Mouse (Mus musculus): ENCODE measurements at regions not wholly inside any gene's neighbourhood (a gene's known extent, or its start where the extent isn't known, plus 50 kb on each side); places are given as distances from the start of the nearest gene placed in this dataset.

- no peak for DNase-seq (ENCODE audit: low spot score)
These were observed 179.4 kb downstream of the Qdpr start for GRCm38 (mm10) chr5:45270679-45271078.

DNA sequence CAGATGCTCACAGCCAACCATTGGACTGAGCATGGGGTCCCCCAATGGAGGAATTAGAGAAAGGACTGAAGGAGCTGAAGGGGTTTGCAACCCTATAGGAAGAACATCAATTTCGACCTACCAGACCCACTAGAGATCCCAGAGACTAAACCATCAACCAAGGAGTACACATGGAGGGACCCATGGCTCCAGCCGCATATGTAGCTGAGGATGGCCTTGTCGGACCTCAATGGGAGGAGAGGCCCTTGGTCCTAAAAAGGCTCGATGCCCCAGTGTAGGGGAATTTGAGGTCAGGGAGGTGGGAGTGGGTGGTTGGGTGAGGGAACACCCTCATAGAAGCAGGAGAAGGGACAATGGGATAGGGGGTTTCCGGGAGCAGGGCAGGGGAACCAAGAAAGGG, 180.6 kb downstream of the Qdpr start:
- no peak for DNase-seq (ENCODE audit: low spot score)

- no peak for DNase-seq (ENCODE audit: low spot score)
These were observed 183.1 kb downstream of the Qdpr start for GRCm38 (mm10) chr5:45266914-45267313.

GRCm38 (mm10) chr5:45258486-45258885, 191.6 kb downstream of the Qdpr start:
- DNase-seq (ENCODE audit: low spot score): no peak

DNA sequence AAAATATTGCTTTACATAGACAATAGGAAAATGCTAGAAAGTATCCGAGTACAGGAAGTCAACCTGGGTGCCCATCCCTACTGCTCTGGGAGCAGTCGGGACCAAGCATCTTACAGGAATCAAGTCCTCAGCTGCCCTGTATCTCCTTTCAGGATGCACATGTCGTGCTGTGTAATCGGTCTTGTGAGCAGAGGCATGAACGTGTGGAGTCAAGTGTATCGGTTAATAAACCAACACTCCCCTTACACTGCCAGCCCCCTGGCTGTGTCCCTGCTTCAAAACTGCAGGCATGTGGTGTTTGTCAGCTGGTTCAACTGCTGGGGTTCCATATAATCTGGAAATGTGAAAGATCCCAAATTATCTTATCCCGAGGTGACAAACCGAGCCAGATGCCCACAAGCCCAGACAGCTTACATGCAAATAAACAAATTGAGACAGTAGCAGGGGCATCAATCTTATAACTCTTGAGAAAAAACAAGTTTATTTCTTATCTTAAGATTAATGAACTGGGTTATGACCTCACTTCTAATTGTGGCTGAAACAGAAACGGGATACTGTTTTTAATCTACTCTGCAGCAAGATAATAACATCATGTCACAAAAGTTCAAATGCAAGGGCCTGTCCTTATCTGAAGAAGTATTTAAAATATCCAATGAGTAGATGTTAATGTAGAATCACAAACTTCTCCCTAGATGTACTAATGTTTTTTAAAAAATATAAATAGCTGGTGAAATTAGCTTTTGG, 193.6 kb downstream of the Qdpr start:
- no peak for DNase-seq (ENCODE audit: low spot score)

DNA sequence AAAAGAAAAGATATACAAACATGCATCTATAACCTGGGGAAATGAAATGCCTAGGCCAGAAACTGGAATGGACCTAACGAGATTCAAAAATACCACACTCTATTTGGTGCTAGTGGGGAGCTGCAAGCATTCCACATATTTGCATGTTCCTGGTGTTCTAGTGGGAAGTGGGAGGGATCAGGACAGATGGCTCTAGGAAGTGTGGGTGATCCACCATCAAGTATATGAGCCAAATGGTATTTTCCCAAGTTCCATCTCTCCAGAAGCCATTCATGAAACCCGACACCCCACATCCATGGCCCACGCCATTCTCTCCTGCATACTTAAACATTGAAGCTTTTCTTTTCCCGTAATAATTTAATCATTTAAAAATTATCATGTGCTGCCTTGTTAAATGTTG, 218.2 kb downstream of the Qdpr start:
- no peak for DNase-seq (ENCODE audit: low spot score)

- no peak for DNase-seq (ENCODE audit: low spot score)
These were observed 219.9 kb downstream of the Qdpr start for GRCm38 (mm10) chr5:45230097-45230496.

- no peak for DNase-seq (ENCODE audit: low spot score)
These were observed 220.6 kb downstream of the Qdpr start for GRCm38 (mm10) chr5:45229477-45229876.

DNA sequence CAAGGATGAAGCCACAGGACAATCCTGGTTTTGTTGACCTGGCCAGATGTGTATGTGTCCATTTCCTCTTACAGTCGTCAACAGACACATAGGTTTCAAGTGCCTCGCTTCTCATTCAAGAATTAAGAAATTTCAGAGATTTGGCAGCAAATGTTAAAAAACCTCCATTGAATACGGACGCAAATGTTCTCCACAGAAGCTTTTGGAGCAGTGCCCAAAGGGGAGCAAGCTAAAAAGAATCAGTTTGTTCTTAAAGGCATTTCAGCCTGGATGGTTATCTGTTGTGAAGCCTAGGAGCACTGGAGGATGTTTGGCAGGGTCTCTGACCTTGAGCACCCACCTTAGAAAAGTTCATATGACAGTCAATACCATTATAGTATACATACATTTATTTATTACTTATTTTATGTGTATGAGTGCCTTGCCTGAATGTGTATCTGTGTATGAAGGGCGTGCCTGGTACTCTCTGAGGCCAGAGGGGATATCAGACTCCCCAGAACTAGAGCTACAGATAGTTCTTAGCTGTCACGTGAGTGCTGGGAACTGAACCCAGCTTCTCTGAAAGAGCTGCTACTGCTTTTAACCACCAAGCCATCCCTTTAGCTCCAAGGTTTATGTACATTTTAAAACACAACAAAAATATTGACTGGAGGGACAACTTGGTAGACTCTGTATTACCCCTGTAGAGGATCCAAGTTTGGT, 221.7 kb downstream of the Qdpr start:
- DNase-seq (ENCODE audit: low spot score): no peak

DNA sequence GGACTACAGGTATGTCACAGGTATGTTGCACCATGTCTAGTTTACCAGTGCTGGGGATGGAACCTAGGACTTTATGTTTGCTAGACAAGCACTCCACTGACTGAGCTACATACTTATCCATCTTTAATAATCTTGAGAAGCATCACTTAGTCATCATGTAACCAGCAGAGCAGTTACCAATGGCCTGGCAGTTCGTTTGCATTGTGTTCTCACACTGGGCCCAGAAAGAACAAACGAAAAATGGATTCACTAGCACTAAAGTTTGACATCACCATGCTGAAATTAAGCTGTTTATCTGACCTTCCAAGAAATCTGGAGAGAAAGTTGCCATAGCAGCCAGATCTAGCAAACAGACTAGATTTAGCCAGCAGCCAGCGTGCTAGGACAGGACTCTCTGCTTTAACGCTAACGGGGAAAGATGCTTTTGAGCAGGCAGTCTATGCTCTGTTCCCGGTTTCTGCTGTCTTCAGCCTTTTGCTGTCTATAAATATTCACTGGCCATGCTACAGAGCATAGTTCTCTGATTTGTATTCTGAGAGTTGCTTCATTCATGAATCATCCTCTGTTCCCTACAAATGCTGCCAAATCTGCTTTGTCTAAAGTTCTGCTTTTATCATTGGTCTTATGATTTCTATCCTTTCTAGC, 229.6 kb downstream of the Qdpr start:
- DNase-seq (ENCODE audit: low spot score): peak; percentile 38

- DNase-seq (ENCODE audit: low spot score): no peak
These were observed 230.5 kb downstream of the Qdpr start for GRCm38 (mm10) chr5:45219558-45219957.

- no peak for DNase-seq (ENCODE audit: low spot score)
These were observed 230.9 kb downstream of the Qdpr start for GRCm38 (mm10) chr5:45219101-45219500.

- DNase-seq (ENCODE audit: low spot score): no peak
These were observed 235.6 kb downstream of the Qdpr start for GRCm38 (mm10) chr5:45214475-45214874.

DNA sequence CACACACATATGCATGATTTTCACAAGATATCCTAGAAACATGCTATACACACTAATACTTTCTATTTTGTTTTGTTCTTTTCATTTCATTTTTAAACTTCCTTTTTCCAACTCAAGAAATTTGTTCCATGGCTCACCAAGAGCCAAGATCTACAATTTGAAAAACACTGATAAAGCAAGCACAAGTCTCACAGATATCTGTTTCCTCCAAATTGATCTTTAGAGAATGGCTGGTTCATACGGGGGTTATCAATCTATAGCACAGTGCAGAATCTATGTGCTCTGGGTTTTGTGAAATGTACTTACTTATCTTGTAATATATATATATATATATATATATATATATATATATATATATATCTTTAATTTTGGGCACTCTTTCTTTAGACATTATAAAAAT, 251.6 kb downstream of the Qdpr start:
- no peak for DNase-seq (ENCODE audit: low spot score)

DNA sequence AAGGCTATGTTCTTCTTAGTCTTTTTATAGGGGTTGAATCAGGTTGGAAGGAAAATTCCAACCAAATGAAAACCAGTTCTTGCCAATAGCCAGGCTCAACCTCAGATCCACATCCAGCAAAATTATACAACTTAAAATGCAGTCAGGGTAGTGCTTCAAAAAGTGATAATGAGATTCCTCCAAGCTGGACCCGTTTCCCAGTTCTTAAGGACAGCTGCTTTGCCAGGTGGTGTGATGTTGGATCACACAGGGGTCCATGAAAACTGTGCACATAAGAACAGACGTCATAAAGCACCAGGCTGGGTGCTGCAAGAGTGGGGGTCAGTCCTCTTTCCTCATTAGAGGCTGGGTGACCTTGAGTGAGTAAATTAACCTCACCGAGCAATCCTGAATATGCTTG, 253.9 kb downstream of the Qdpr start:
- no peak for DNase-seq (ENCODE audit: low spot score)

- no peak for DNase-seq (ENCODE audit: low spot score)
These were observed 257.7 kb downstream of the Qdpr start for GRCm38 (mm10) chr5:45192287-45192686.

GRCm38 (mm10) chr5:45173035-45173755, 276.8 kb downstream of the Qdpr start:
- DNase-seq (ENCODE audit: low spot score): peak; percentile 55

- no peak for DNase-seq (ENCODE audit: low spot score)
These were observed 290.8 kb downstream of the Qdpr start for GRCm38 (mm10) chr5:45159194-45159593.

DNA sequence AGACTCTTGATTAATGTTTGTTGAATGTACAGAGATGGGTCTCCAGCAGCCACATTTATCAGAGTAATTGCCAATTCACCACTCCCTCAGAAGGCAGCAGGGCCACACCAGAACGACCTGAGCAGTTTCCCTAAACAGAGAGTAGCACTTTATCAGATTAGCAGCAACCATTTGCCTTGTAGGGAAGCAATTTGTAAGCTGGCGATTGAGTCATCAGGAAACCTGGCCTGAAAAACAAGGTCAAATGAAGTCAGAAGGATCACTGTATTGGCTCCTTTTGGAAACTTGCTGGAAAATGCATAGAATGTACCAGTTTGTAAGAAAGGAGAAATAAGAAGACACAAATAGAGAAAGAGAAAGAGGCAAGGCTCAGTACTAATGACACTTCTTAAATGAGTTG, 295.1 kb downstream of the Qdpr start:
- no peak for DNase-seq (ENCODE audit: low spot score)

- no peak for DNase-seq (ENCODE audit: low spot score)
These were observed 305.9 kb downstream of the Qdpr start for GRCm38 (mm10) chr5:45144186-45144585.

GRCm38 (mm10) chr5:45137198-45137973, 312.6 kb downstream of the Qdpr start:
- DNase-seq (ENCODE audit: low spot score): no peak

Data from gastrocnemius, adult 18-20 months (tissue).